Mouse (Mus musculus) small intestine, adult 2 months (tissue): ENCODE results near the gene Gm26620.

Experiments
- CTCF ChIP-seq: fragments of 200-500 bp; IDR thresholded peaks from 2 replicates; pipeline ENCODE4 v1.5.1; 2012; ENCODE audit warnings: low read depth, mild to moderate bottlenecking, control low read depth, inconsistent platforms, low read length, moderate library complexity, mixed read lengths; ENCODE audit not compliant: insufficient replicate concordance, insufficient read length; ENCODE audit errors: extremely low read depth
- POLR2A ChIP-seq: fragments of 200-500 bp; IDR thresholded peaks from 2 replicates; pipeline ENCODE4 v1.6.1; 2012; ENCODE audit warnings: low read depth, mild to moderate bottlenecking, control low read depth, inconsistent platforms, low read length, moderate library complexity

DNA sequence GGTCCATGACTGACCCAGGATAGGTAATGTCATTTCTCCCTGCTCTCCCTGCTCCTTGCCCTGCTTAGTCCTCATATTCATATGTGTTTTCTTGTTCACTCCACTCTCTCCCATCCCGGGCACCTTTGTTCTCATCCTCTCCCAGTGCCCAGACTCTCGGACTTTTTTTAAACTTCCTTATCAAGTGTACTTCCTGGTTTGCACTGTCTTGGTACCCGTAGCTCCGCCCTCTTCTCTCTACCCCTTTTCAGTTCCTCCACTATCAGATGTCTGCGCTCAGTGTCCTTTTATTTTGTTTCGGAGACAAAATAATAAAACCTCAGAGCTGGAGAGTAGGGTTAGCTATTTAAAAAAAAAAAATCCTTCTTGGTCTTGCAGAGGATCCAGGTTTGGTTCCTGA, 39.6 kb downstream of the Gm26620 start:
- TF ChIP-seq CTCF = no peak
- no peak for TF ChIP-seq POLR2A
